Mouse (Mus musculus) embryonic fibroblast, embryonic 13.5 days (primary cell): ENCODE measurements at regions not wholly inside any gene's neighbourhood (a gene's known extent, or its start where the extent isn't known, plus 50 kb on each side); places are given as distances from the start of the nearest gene placed in this dataset.

ENCODE experiments used
- CTCF ChIP-seq: IDR thresholded peaks from 2 replicates; pipeline ENCODE4 v1.5.1; 2011; ENCODE audit warnings: mild to moderate bottlenecking, control low read depth, low read length, moderate library complexity, borderline replicate concordance; ENCODE audit not compliant: insufficient read depth
- POLR2A ChIP-seq: IDR thresholded peaks from 2 replicates; pipeline ENCODE4 v1.6.1; 2011; ENCODE audit warnings: low read depth, mild to moderate bottlenecking, control low read depth, low read length, moderate library complexity

DNA sequence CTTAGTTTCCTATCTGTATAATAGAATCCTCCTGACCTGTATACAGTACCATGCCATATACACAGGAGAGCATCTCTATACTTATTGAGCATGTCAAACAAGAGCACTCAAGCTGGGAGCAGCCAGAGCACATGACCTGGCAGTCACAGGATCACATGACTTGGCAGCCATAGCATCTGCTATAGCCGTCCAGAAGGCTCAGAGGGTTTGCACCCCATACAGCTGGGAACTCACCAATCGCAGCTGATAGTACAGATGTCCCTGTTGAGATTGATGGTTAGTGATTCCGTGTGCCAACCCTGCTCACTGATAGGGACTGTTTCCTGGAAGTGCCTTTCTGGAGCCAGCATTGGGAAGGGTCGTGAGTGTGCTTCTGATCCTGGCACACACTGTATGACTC lies 351.3 kb downstream of the Rps24 start:
- TF ChIP-seq CTCF (no peak), POLR2A (no peak)
